Mouse (Mus musculus): ENCODE data around the gene Tagln2. TPM values are rescaled to one million over a fixed set of nuclear protein-coding genes. Genes with fewer than 3 reads are reported as not detected.

Gene Tagln2
- polyA plus RNA-seq, 1 experiment from 2014 or later: 251 TPM

DNA sequence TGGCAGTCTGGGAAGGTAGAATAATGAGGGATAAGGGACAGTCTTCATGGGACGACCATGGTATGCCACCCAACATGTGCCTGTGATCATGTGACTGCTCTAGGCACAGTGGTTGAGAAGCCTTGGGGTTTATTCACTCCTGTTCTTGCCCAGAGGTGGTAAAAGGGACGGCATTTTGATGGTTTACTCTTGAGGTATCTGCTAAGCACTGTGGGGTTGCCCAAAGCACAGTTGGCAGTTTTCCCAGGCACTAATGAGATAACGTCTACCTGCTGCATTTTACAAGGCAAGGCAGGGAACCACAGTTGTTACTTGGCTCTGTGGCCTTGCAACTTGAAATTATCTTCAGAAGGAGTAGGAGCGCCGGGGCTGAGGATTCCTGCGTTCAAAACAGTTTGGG is 40.0 kb downstream of the Tagln2 start:
- H3K4me3 ChIP-seq (replicated peaks): no peak overlapping the region
- 73% methylated on average over 6 of the region's 6 CpGs for WGBS
- peaks cover 3% of the 10 kb centered on the region; the same call in 1 of the 2 replicates for H3K27me3 ChIP-seq
- H3K4me1 ChIP-seq: no peaks in the 10 kb centered on the region
- no peak overlapping the region for H3K9ac ChIP-seq
- no peak overlapping the region for H3K4me2 ChIP-seq
- H3K36me3 ChIP-seq: no peaks in the 10 kb centered on the region
- no peak for ATAC-seq (replicated peaks; ENCODE audit: low FRiP score)
- no peaks in the 10 kb centered on the region for H3K9me3 ChIP-seq (replicated peaks)
- no peak overlapping the region for H3K27ac ChIP-seq

- no peak overlapping the region for H3K4me3 ChIP-seq (replicated peaks)
- no peaks in the 10 kb centered on the region for H3K9me3 ChIP-seq (replicated peaks)
- no peak overlapping the region for H3K9ac ChIP-seq
- WGBS: 66% methylated on average over 11 of the region's 11 CpGs
- H3K4me1 ChIP-seq: no peaks in the 10 kb centered on the region
- ATAC-seq (replicated peaks; ENCODE audit: low FRiP score): no peak
- H3K27me3 ChIP-seq: peaks cover 3% of the 10 kb centered on the region; the same call in 1 of the 2 replicates
- no peak overlapping the region for H3K27ac ChIP-seq
- no peaks in the 10 kb centered on the region for H3K36me3 ChIP-seq
- no peak overlapping the region for H3K4me2 ChIP-seq
Observed at GRCm38 (mm10) chr1:172540283-172540820, 40.5 kb downstream of the Tagln2 start.

- 95% methylated on average over 4 of the region's 4 CpGs for WGBS
- ATAC-seq (replicated peaks; ENCODE audit: low FRiP score): no peak
- Histone ChIP-seq H3K4me3 (replicated peaks) (no peak overlapping the region), H3K4me2 (no peak overlapping the region), H3K36me3 (no peaks in the 10 kb centered on the region), H3K4me1 (peaks cover 24% of the 10 kb centered on the region), H3K27ac (no peak overlapping the region), H3K27me3 (peaks cover 6% of the 10 kb centered on the region; the same call in 1 of the 2 replicates), H3K9me3 (replicated peaks) (no peaks in the 10 kb centered on the region), H3K9ac (no peak overlapping the region)
Observed at GRCm38 (mm10) chr1:172546062-172546461, 46.2 kb downstream of the Tagln2 start.

DNA sequence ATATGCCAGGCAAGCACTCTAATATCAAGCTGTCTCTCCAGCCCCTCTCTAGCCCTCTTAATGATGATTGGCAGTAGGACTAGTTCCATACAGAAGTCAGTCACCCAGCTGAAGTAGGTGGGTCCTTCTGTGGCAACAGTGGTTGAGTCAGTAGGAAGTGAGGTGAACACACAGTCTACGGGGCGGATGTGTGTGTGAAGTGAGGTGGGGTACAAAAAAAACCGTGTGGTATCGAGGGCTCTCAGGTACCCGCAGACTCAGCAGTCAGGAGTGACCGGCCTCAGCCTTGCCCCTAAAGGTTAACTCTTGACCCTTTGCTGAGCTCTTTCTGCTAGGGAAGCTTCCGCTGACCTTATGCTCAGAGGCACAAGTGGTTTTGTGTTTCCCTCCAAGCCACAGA is 48.7 kb downstream of the Tagln2 start:
- ATAC-seq (replicated peaks; ENCODE audit: low FRiP score): no peak
- H3K9ac ChIP-seq: no peak overlapping the region
- no peak overlapping the region for H3K4me2 ChIP-seq
- no peak overlapping the region for H3K4me3 ChIP-seq (replicated peaks)
- peaks cover 10% of the 10 kb centered on the region; the same call in 1 of the 2 replicates for H3K27me3 ChIP-seq
- 43% methylated on average over 7 of the region's 7 CpGs for WGBS
- H3K9me3 ChIP-seq (replicated peaks): no peaks in the 10 kb centered on the region
- no peaks in the 10 kb centered on the region for H3K36me3 ChIP-seq
- peaks cover 37% of the 10 kb centered on the region for H3K4me1 ChIP-seq
- H3K27ac ChIP-seq: no peak overlapping the region

- Histone ChIP-seq H3K9me3 (replicated peaks) (no peaks in the 10 kb centered on the region), H3K4me2 (peak overlapping the region; percentile 71), H3K27ac (no peak overlapping the region), H3K4me1 (peaks cover 41% of the 10 kb centered on the region), H3K36me3 (no peaks in the 10 kb centered on the region), H3K9ac (no peak overlapping the region), H3K4me3 (replicated peaks) (peak overlapping the region; percentile 52), H3K27me3 (peaks cover 10% of the 10 kb centered on the region; the same call in 1 of the 2 replicates)
- WGBS: 21% methylated on average over 2 of the region's 2 CpGs
- ATAC-seq (replicated peaks; ENCODE audit: low FRiP score): no peak
Observed at GRCm38 (mm10) chr1:172549314-172549713, 49.5 kb downstream of the Tagln2 start.

- Histone ChIP-seq H3K4me3 (replicated peaks) (peak overlapping the region; percentile 52), H3K27ac (no peak overlapping the region), H3K9ac (0 out of 2 replicates have a peak overlapping the region, but pooled peaks have one; percentile 33), H3K9me3 (replicated peaks) (no peaks in the 10 kb centered on the region), H3K27me3 (peaks cover 10% of the 10 kb centered on the region; the same call in 1 of the 2 replicates), H3K4me1 (peaks cover 45% of the 10 kb centered on the region), H3K4me2 (peak overlapping the region; percentile 71), H3K36me3 (no peaks in the 10 kb centered on the region)
- 6% methylated on average over 8 of the region's 8 CpGs for WGBS
- no peak for ATAC-seq (replicated peaks; ENCODE audit: low FRiP score)
Observed at GRCm38 (mm10) chr1:172549717-172550116, 49.9 kb downstream of the Tagln2 start.

DNA sequence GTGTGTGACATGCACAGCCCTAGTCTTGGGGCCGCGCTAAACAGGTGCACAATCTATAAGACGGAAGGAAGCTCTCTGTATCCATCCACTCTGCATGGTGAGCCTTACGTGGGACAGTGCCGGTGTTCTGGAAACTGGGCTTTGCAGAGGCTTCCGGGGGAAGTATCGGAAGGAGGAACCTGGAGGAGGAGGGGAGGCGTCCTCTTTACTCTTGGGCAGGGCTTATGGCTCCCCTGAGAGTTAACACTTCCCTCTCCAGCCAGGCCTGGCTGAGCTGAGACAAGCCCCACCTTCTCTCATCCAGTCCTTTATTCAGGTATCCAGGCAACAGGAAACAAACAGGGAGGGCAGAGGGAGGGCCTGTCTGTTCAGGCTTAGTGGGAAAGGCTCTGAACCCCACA is 50.7 kb downstream of the Tagln2 start:
- Histone ChIP-seq H3K9ac (peak overlapping the region; percentile 33; the same call in 1 of the 2 replicates), H3K4me2 (peak overlapping the region; percentile 71), H3K36me3 (no peaks in the 10 kb centered on the region), H3K27ac (0 out of 2 replicates have a peak overlapping the region, but pooled peaks have one; percentile 6), H3K4me1 (peaks cover 54% of the 10 kb centered on the region), H3K4me3 (replicated peaks) (peak overlapping the region; percentile 52), H3K9me3 (replicated peaks) (no peaks in the 10 kb centered on the region), H3K27me3 (peaks cover 10% of the 10 kb centered on the region; the same call in 1 of the 2 replicates)
- peak; percentile 92 for ATAC-seq (replicated peaks; ENCODE audit: low FRiP score)
- 1% methylated on average over 8 of the region's 8 CpGs for WGBS

DNA sequence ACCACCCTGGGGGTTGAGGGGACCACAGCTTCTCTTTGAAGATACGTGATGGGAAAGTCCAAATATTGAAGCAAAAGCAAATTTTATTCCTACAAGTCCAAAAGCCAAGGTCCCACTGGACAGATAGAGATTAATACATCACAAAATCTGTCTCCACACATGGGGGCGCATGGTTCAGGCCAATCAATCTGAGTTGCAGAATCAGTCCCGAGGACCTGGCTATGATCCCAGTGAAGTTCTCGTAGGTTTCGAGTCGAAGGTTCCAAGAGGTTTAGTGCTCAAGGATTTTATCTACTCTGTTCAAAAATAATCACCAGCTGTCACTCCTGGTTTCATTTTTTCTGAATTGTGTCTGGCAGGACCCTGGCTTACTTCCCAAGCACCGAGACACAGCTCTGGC is 51.2 kb downstream of the Tagln2 start:
- H3K27me3 ChIP-seq: peaks cover 12% of the 10 kb centered on the region; the same call in 1 of the 2 replicates
- H3K9me3 ChIP-seq (replicated peaks): no peaks in the 10 kb centered on the region
- H3K4me1 ChIP-seq: peaks cover 58% of the 10 kb centered on the region
- H3K4me3 ChIP-seq (replicated peaks): peak overlapping the region; percentile 52
- peak overlapping the region; percentile 71 for H3K4me2 ChIP-seq
- H3K36me3 ChIP-seq: no peaks in the 10 kb centered on the region
- 42% methylated on average over 7 of the region's 7 CpGs for WGBS
- no peak overlapping the region for H3K9ac ChIP-seq
- no peak for ATAC-seq (replicated peaks; ENCODE audit: low FRiP score)
- H3K27ac ChIP-seq: 0 out of 2 replicates have a peak overlapping the region, but pooled peaks have one; percentile 6

- WGBS: 53% methylated on average over 1 of the region's 1 CpGs
- Histone ChIP-seq H3K4me3 (replicated peaks) (no peak overlapping the region), H3K27ac (peak overlapping the region; percentile 49; the same call in 1 of the 2 replicates), H3K9ac (no peak overlapping the region), H3K27me3 (peaks cover 19% of the 10 kb centered on the region; the same call in 1 of the 2 replicates), H3K36me3 (no peaks in the 10 kb centered on the region), H3K4me2 (no peak overlapping the region), H3K9me3 (replicated peaks) (no peaks in the 10 kb centered on the region), H3K4me1 (peaks cover 59% of the 10 kb centered on the region)
- no peak for ATAC-seq (replicated peaks; ENCODE audit: low FRiP score)
Observed at GRCm38 (mm10) chr1:172552623-172553022, 52.8 kb downstream of the Tagln2 start.

DNA sequence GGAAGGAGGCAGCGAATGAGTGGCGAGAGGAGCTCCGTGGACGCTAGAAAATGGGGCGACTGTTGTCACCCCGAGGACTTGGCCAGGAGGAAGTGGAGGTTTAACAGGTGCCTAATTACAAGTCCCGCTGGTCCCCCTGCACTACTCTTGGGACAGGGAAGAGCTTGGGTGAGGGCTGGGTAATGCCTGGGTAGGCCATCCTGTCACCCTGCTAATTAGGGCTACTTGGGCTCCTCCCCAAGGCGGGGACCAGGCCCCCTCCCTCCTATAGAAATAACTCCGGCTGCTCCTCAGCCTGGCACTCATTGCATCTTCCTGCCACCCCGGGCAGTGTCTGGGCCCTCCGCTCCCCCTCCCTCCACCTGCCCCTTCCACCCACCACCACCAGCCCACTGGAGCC is 55.8 kb downstream of the Tagln2 start, which contains the start of gene Vsig8:
Gene Vsig8 (plus strand): TSS at position 301 of the 400 bp plus-strand sequence.
- no peak within 1 kb of the TSS for H3K4me2 ChIP-seq

More for the DNA sequence above, 55.8 kb downstream of the Tagln2 start, which contains the start of gene Vsig8:
- Histone ChIP-seq H3K9me3 (replicated peaks) (no peaks in the 10 kb centered on the region), H3K27me3 (peaks cover 28% of the 10 kb centered on the region), H3K9ac (no peak within 1 kb of the TSS), H3K4me1 (peaks cover 39% of the 10 kb centered on the region), H3K4me3 (replicated peaks) (no peak within 1 kb of the TSS), H3K36me3 (no peaks in the 10 kb centered on the region), H3K27ac (no peak within 1 kb of the TSS)
- 71% methylated on average over 11 of the region's 11 CpGs for WGBS
- no peak for ATAC-seq (replicated peaks; ENCODE audit: low FRiP score)
